7 mouse cellular contexts compared by ENCODE assay signal in genomic region chr14:24486773-24487227, GRCm38 (mm10). TPM values are rescaled to one million over a fixed set of nuclear protein-coding genes. Genes with fewer than 3 reads are reported as not detected.
A peak's percentile ranks its signal among the peaks of the same experiment; 100 is the strongest.
DNase-seq lines count a peak whose midpoint lies in the region; ATAC-seq lines count a peak whose summit lies in the region.

Gene Polr3a, minus strand, starts transcription at chr14:24487058.
Gene Rps24, plus strand, starts transcription at chr14:24487125.

- no peaks in the 10 kb centered on the region for H3K27me3 ChIP-seq in embryonic facial prominence, embryonic 10.5 days (replicated peaks; ENCODE audit: low read depth, poor library complexity, severe bottlenecking)
- H3K27me3 ChIP-seq in limb, embryonic 10.5 days (ENCODE audit: low read depth, poor library complexity, severe bottlenecking): no peaks in the 10 kb centered on the region
- no peaks in the 10 kb centered on the region for H3K27me3 ChIP-seq in midbrain, embryonic 13.5 days

- peak within 1 kb of the TSS; percentile 80 for H3K9ac ChIP-seq in midbrain, embryonic 13.5 days (replicated peaks)

- WGBS in embryonic facial prominence, embryonic 10.5 days: under 1% methylated on average over 30 of the region's 30 CpGs
- WGBS in limb, embryonic 10.5 days: under 1% methylated on average over 30 of the region's 30 CpGs
- WGBS in midbrain, embryonic 13.5 days: 0% methylated on average over 30 of the region's 30 CpGs

- peak within 1 kb of the TSS; percentile 89 for H3K4me3 ChIP-seq in embryonic facial prominence, embryonic 10.5 days
- peak within 1 kb of the TSS; percentile 78 for H3K4me3 ChIP-seq in limb, embryonic 10.5 days
- peak within 1 kb of the TSS; percentile 88 for H3K4me3 ChIP-seq in midbrain, embryonic 13.5 days (replicated peaks)

- DNase-seq in adrenal gland, postnatal 10 days: peak; percentile 94
- DNase-seq in embryonic facial prominence, embryonic 10.5 days (ENCODE audit: low spot score): peak; percentile 95
- peak; percentile 93 for DNase-seq in kidney, adult 11 months
- DNase-seq in limb, embryonic 10.5 days (ENCODE audit: low spot score): peak; percentile 95
- peak; percentile 77 for DNase-seq in spleen, adult 12 weeks (ENCODE audit: low spot score)

- peak within 1 kb of the TSS; percentile 86 for H3K27ac ChIP-seq in embryonic facial prominence, embryonic 10.5 days (replicated peaks)
- peak within 1 kb of the TSS; percentile 84 for H3K27ac ChIP-seq in limb, embryonic 10.5 days
- H3K27ac ChIP-seq in midbrain, embryonic 13.5 days: 0 out of 2 replicates have a peak within 1 kb of the TSS, but pooled peaks have one; percentile 22

- peaks cover 29% of the 10 kb centered on the region for H3K36me3 ChIP-seq in embryonic facial prominence, embryonic 10.5 days (replicated peaks)
- H3K36me3 ChIP-seq in limb, embryonic 10.5 days: peaks cover 33% of the 10 kb centered on the region
- H3K36me3 ChIP-seq in midbrain, embryonic 13.5 days: peaks cover 28% of the 10 kb centered on the region

- H3K9me3 ChIP-seq in embryonic facial prominence, embryonic 10.5 days: no peaks in the 10 kb centered on the region
- no peaks in the 10 kb centered on the region for H3K9me3 ChIP-seq in limb, embryonic 10.5 days (replicated peaks)
- no peaks in the 10 kb centered on the region for H3K9me3 ChIP-seq in midbrain, embryonic 13.5 days

- ATAC-seq in granulocyte monocyte progenitor cell, adult 5-6 weeks (replicated peaks; ENCODE audit: poor library complexity, severe bottlenecking): peak; percentile 81
- ATAC-seq in midbrain, embryonic 13.5 days: peak; percentile 64

- peaks cover 17% of the 10 kb centered on the region for H3K4me1 ChIP-seq in embryonic facial prominence, embryonic 10.5 days
- peaks cover 13% of the 10 kb centered on the region for H3K4me1 ChIP-seq in limb, embryonic 10.5 days
- H3K4me1 ChIP-seq in midbrain, embryonic 13.5 days (replicated peaks): peaks cover 19% of the 10 kb centered on the region

- H3K4me2 ChIP-seq in midbrain, embryonic 13.5 days (replicated peaks): peak within 1 kb of the TSS; percentile 80

RNA-seq across cellular contexts. Expression of gene Polr3a, which starts in this region (rescaled TPM):
- 10 to 100 TPM; 17.9 to 21.4 TPM for total RNA-seq in adrenal gland, postnatal 10 days (2021)
- polyA plus RNA-seq in embryonic facial prominence, embryonic 10.5 days (2016; fragmentation: Nextera tagmentation; extraction: Ambion mirVana): 20.4 and 21.4 TPM in 2 replicates
- total RNA-seq in granulocyte monocyte progenitor cell, adult 5-6 weeks (2014; fragmentation: Nextera tagmentation): 18.9 and 35.8 TPM in 2 replicates
- total RNA-seq in granulocyte monocyte progenitor cell, adult 5-6 weeks (2017): 14.3 and 16.0 TPM in 2 replicates
- polyA plus RNA-seq in limb, embryonic 10.5 days (2016; fragmentation: Nextera tagmentation; extraction: Ambion mirVana): 21.8 and 25.1 TPM in 2 replicates
- polyA plus RNA-seq in midbrain, embryonic 13.5 days (2015; fragmentation: Nextera tagmentation; extraction: Ambion mirVana): 21.1 and 23.0 TPM in 2 replicates

RNA-seq across cellular contexts. Expression of gene Rps24, which starts in this region (rescaled TPM):
- total RNA-seq in adrenal gland, postnatal 10 days (2021): 1,000 to 10,000 TPM; 1,547 to 1,559 TPM
- 1,131 and 1,182 TPM in 2 replicates for polyA plus RNA-seq in embryonic facial prominence, embryonic 10.5 days (2016; fragmentation: Nextera tagmentation; extraction: Ambion mirVana)
- total RNA-seq in granulocyte monocyte progenitor cell, adult 5-6 weeks (2014; fragmentation: Nextera tagmentation): 4,650 and 5,450 TPM in 2 replicates
- 5,024 and 5,294 TPM in 2 replicates for total RNA-seq in granulocyte monocyte progenitor cell, adult 5-6 weeks (2017)
- 1,041 and 1,257 TPM in 2 replicates for polyA plus RNA-seq in limb, embryonic 10.5 days (2016; fragmentation: Nextera tagmentation; extraction: Ambion mirVana)
- 677 and 688 TPM in 2 replicates for polyA plus RNA-seq in midbrain, embryonic 13.5 days (2015; fragmentation: Nextera tagmentation; extraction: Ambion mirVana)

Comparison
In these comparisons a context has a peak if more than half of its experiments do, and no peak if none do; other contexts are left out.
1. Peak in every context shown above with its lines: DNase-seq, ATAC-seq, H3K4me3 ChIP-seq and H3K27ac ChIP-seq.
2. H3K27ac ChIP-seq: peak in every context shown above with its lines; median percentile 86 in embryonic facial prominence, embryonic 10.5 days; 84 in limb, embryonic 10.5 days; 22 in midbrain, embryonic 13.5 days.